Mouse (Mus musculus) midbrain, embryonic 12.5 days (tissue): ENCODE data around the gene Prune2. TPM values are rescaled to one million over a fixed set of nuclear protein-coding genes. Genes with fewer than 3 reads are reported as not detected.

Source experiments
- ATAC-seq: fragments of 200-750 bp; cut with Nextera tagmentation; 2 replicates; pipeline ENCODE4 v1.8.0; 2017; ENCODE audit warnings: low read depth, moderate TSS enrichment, moderate library complexity; ENCODE audit not compliant: low FRiP score
- H3K27ac ChIP-seq: fragments of 300-500 bp; sonication (generic); replicated peaks from 2 replicates; pipeline ENCODE4 v1.5.1; 2016; ENCODE audit warnings: mild to moderate bottlenecking
- H3K27me3 ChIP-seq: fragments of 300-500 bp; sonication (generic); 2 replicates; pipeline ENCODE4 v1.6.1; 2016; ENCODE audit warnings: mild to moderate bottlenecking
- H3K36me3 ChIP-seq: fragments of 300-500 bp; sonication (generic); 2 replicates; pipeline ENCODE4 v1.6.1; 2016
- H3K4me1 ChIP-seq: fragments of 300-500 bp; sonication (generic); 2 replicates; pipeline ENCODE4 v1.6.1; 2016
- H3K4me2 ChIP-seq: fragments of 300-500 bp; sonication (generic); replicated peaks from 2 replicates; pipeline ENCODE4 v1.6.1; 2016; ENCODE audit warnings: mild to moderate bottlenecking, moderate library complexity
- H3K4me3 ChIP-seq: fragments of 300-500 bp; sonication (generic); 2 replicates; pipeline ENCODE4 v1.5.1; 2016; ENCODE audit warnings: mild to moderate bottlenecking
- H3K9ac ChIP-seq: fragments of 300-500 bp; sonication (generic); replicated peaks from 2 replicates; pipeline ENCODE4 v1.6.1; 2016; ENCODE audit warnings: mild to moderate bottlenecking, moderate library complexity
- H3K9me3 ChIP-seq: fragments of 300-500 bp; sonication (generic); 2 replicates; pipeline ENCODE4 v1.6.1; 2016; ENCODE audit warnings: mild to moderate bottlenecking
- WGBS: fragments of 180-500 bp; shearing (Covaris S2); methylation state at CpG from one replicate; pipeline ENCODE4 v1.1.7; 2016; 5-methylcytosine and 5-hydroxymethylcytosine counted together
- polyA plus RNA-seq: library from polyadenylated mRNA; unstranded; fragments of >200 nt; fragmentation: Nextera tagmentation; extraction: Ambion mirVana; gene quantifications from 2 replicates; pipeline ENCODE4 v1.2.1, GENCODE M21; 2016

Prune2 gene
- polyA plus RNA-seq, 1 experiment from 2014 or later, result 2.3 TPM

DNA sequence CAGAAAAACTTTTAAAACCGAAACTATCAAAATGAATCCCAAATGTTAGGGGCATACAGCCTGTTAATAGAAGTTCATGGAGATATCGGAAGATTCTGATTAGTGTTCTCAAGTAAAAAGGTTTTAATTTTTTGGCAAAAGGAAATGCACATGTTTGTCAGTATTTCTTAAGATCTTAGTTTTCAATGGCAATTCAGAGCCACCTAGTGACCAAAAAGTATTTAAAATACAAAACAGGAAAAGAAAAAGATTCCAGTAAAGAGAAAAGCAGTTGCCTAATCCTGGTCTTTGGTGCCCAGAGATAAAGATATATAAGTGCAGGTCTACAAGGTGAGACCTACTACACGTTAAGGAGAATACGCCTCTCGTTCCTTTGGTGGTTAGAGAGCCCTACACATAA, 115.3 kb downstream of the Prune2 start:
- Histone ChIP-seq H3K36me3 (no peaks in the 10 kb centered on the region), H3K4me1 (no peaks in the 10 kb centered on the region), H3K27me3 (no peaks in the 10 kb centered on the region), H3K27ac (no peak overlapping the region), H3K9ac (no peak overlapping the region), H3K9me3 (no peaks in the 10 kb centered on the region), H3K4me3 (no peak overlapping the region), H3K4me2 (no peak overlapping the region)
- ATAC-seq, result no peak
- WGBS, result 91% methylated on average over 5 of the region's 5 CpGs

- Histone ChIP-seq H3K4me3 (no peak overlapping the region), H3K4me1 (no peaks in the 10 kb centered on the region), H3K36me3 (no peaks in the 10 kb centered on the region), H3K27ac (no peak overlapping the region), H3K4me2 (no peak overlapping the region), H3K9ac (no peak overlapping the region), H3K9me3 (no peaks in the 10 kb centered on the region), H3K27me3 (no peaks in the 10 kb centered on the region)
- WGBS, result 82% methylated on average over 1 of the region's 1 CpGs
- no peak for ATAC-seq
These were observed 116.3 kb downstream of the Prune2 start for GRCm38 (mm10) chr19:17072245-17072644.

- Histone ChIP-seq H3K27me3 (no peaks in the 10 kb centered on the region), H3K9me3 (no peaks in the 10 kb centered on the region), H3K4me1 (peaks cover 5% of the 10 kb centered on the region; the same call in 1 of the 2 replicates), H3K9ac (no peak overlapping the region), H3K27ac (no peak overlapping the region), H3K36me3 (no peaks in the 10 kb centered on the region), H3K4me3 (no peak overlapping the region), H3K4me2 (no peak overlapping the region)
- peak; percentile 58 for ATAC-seq
- WGBS, result 56% methylated on average over 8 of the region's 8 CpGs
These were observed 122.9 kb downstream of the Prune2 start for GRCm38 (mm10) chr19:17078643-17079316.

DNA sequence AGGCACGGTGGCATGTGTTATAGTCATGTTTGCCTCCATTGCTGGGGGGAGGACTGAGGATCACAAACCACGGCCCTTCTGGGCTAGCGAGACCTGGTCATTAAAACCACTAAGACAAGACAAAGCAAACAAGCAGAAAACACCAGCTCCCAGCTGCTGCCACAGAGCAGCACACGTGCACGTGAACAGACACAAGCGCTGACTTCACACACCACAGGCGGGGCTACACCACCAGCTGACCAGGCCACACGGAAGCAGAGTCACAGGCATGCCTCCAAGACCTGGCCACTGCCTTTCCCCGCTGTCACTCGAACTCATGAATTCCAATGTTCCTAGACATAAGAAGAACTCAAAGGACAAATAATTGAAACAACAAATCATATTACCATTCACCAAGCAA, 125.5 kb downstream of the Prune2 start:
- no peak for ATAC-seq
- H3K4me2 ChIP-seq, result no peak overlapping the region
- H3K27me3 ChIP-seq, result no peaks in the 10 kb centered on the region
- no peak overlapping the region for H3K9ac ChIP-seq
- no peaks in the 10 kb centered on the region for H3K36me3 ChIP-seq
- H3K4me3 ChIP-seq, result no peak overlapping the region
- no peaks in the 10 kb centered on the region for H3K9me3 ChIP-seq
- H3K27ac ChIP-seq, result no peak overlapping the region
- peaks cover 5% of the 10 kb centered on the region; the same call in 1 of the 2 replicates for H3K4me1 ChIP-seq
- WGBS, result 84% methylated on average over 10 of the region's 10 CpGs

- no peak for ATAC-seq
These were observed 138.1 kb downstream of the Prune2 start for GRCm38 (mm10) chr19:17094067-17094466.

DNA sequence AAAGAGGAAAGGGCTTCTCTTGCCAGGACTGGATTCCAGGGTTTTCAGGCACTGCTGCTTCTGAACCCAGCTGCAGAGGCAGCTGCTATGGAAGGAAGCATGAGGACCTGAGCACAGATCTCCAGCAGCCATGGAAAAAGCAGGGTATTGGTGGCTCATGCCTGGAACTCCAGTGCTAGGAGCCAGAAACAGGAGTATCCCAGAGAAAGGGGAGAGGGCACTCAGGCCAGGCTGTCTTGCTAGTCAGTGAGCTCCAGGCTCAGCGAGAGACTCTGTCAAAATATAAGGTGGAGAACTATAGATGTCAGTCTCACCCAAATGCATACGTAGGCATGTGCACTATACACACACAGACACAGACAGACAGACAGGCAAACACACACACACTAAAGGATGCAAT, 140.4 kb downstream of the Prune2 start:
- Histone ChIP-seq H3K9ac (no peak overlapping the region), H3K36me3 (no peaks in the 10 kb centered on the region), H3K4me1 (peaks cover 4% of the 10 kb centered on the region; the same call in 1 of the 2 replicates), H3K4me2 (no peak overlapping the region), H3K27me3 (no peaks in the 10 kb centered on the region), H3K4me3 (no peak overlapping the region), H3K9me3 (no peaks in the 10 kb centered on the region), H3K27ac (no peak overlapping the region)
- 84% methylated on average over 2 of the region's 2 CpGs for WGBS
- no peak for ATAC-seq

More at GRCm38 (mm10) chr19:17094067-17094466, 138.1 kb downstream of the Prune2 start:
- Histone ChIP-seq H3K27me3 (no peaks in the 10 kb centered on the region), H3K4me1 (peaks cover 4% of the 10 kb centered on the region; the same call in 1 of the 2 replicates), H3K4me2 (no peak overlapping the region), H3K9ac (no peak overlapping the region), H3K36me3 (no peaks in the 10 kb centered on the region), H3K9me3 (no peaks in the 10 kb centered on the region), H3K27ac (no peak overlapping the region), H3K4me3 (no peak overlapping the region)
- WGBS, result 31% methylated on average over 8 of the region's 8 CpGs

GRCm38 (mm10) chr19:17097210-17097609, 141.3 kb downstream of the Prune2 start:
- 81% methylated on average over 6 of the region's 6 CpGs for WGBS

DNA sequence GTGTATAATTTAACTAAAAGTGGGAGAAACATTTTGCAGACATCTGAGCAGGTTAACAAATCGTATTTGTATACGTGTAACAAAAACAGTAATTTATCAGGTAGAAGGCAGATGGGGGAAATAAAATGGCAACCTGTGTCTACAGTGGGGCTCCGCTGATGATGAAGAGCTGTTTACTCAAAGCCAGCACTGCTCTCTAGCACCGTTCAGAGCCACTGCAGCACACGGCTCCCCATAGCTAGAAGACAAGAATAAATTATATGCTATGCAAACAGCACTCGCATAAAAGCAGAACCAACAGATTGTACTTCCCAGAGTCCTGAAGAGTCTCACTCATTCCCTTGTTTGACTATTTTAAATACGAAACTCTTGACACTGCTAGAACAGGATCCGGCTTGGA, 152.9 kb downstream of the Prune2 start:
- no peaks in the 10 kb centered on the region for H3K27me3 ChIP-seq
- H3K9me3 ChIP-seq, result no peaks in the 10 kb centered on the region
- 78% methylated on average over 8 of the region's 8 CpGs for whole genome bisulfite sequencing
- no peak overlapping the region for H3K4me3 ChIP-seq
- H3K27ac ChIP-seq, result no peak overlapping the region
- no peak for ATAC-seq
- H3K4me2 ChIP-seq, result no peak overlapping the region
- H3K9ac ChIP-seq, result no peak overlapping the region
- H3K36me3 ChIP-seq, result no peaks in the 10 kb centered on the region
- no peaks in the 10 kb centered on the region for H3K4me1 ChIP-seq

More at GRCm38 (mm10) chr19:17097210-17097609, 141.3 kb downstream of the Prune2 start:
- Histone ChIP-seq H3K9me3 (no peaks in the 10 kb centered on the region), H3K4me2 (no peak overlapping the region), H3K27me3 (no peaks in the 10 kb centered on the region), H3K36me3 (no peaks in the 10 kb centered on the region), H3K9ac (no peak overlapping the region), H3K27ac (no peak overlapping the region), H3K4me3 (no peak overlapping the region), H3K4me1 (peaks cover 4% of the 10 kb centered on the region; the same call in 1 of the 2 replicates)
- no peak for ATAC-seq

- Histone ChIP-seq H3K9me3 (no peaks in the 10 kb centered on the region), H3K4me2 (no peak overlapping the region), H3K27ac (no peak overlapping the region), H3K9ac (no peak overlapping the region), H3K27me3 (0 out of 2 replicates have a peak, but pooled peaks cover 5% of the 10 kb centered on the region), H3K4me1 (no peaks in the 10 kb centered on the region), H3K36me3 (no peaks in the 10 kb centered on the region), H3K4me3 (no peak overlapping the region)
- 70% methylated on average over 12 of the region's 12 CpGs for WGBS
- 0 out of 2 replicates have a peak, but pooled peaks have one; percentile 56 for ATAC-seq
These were observed 168.3 kb downstream of the Prune2 start for GRCm38 (mm10) chr19:17124034-17124735.

DNA sequence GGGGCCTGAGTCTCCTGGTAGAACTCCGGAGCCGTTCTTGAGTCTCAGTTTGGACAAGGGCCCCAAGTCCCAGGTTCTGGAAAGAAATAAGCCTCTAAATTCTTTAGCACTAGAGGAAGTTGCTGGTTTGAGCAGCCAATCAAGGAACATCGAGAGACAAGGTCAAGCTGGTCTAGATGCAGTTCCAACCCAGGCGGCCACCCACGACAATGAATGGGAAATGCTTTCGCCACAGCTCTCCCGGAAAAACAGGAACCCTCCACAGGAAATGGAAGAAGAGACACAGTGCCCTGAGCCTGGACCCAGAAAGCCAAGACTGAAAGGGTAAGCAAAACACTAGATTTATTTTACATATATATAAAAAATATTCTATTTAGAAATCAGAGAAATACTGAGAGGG, 169.5 kb downstream of the Prune2 start:
- WGBS, result 90% methylated on average over 7 of the region's 7 CpGs
- no peak for ATAC-seq

GRCm38 (mm10) chr19:17130544-17130943, 174.6 kb downstream of the Prune2 start:
- Histone ChIP-seq H3K27ac (no peak overlapping the region), H3K9ac (no peak overlapping the region), H3K4me3 (no peak overlapping the region), H3K36me3 (no peaks in the 10 kb centered on the region), H3K27me3 (no peaks in the 10 kb centered on the region), H3K4me1 (no peaks in the 10 kb centered on the region), H3K4me2 (no peak overlapping the region), H3K9me3 (no peaks in the 10 kb centered on the region)
- no peak for ATAC-seq
- 89% methylated on average over 3 of the region's 3 CpGs for WGBS

More for the DNA sequence above, 169.5 kb downstream of the Prune2 start:
- Histone ChIP-seq H3K4me2 (no peak overlapping the region), H3K27me3 (0 out of 2 replicates have a peak, but pooled peaks cover 5% of the 10 kb centered on the region), H3K4me1 (no peaks in the 10 kb centered on the region), H3K36me3 (no peaks in the 10 kb centered on the region), H3K27ac (no peak overlapping the region), H3K4me3 (no peak overlapping the region), H3K9me3 (no peaks in the 10 kb centered on the region), H3K9ac (no peak overlapping the region)

DNA sequence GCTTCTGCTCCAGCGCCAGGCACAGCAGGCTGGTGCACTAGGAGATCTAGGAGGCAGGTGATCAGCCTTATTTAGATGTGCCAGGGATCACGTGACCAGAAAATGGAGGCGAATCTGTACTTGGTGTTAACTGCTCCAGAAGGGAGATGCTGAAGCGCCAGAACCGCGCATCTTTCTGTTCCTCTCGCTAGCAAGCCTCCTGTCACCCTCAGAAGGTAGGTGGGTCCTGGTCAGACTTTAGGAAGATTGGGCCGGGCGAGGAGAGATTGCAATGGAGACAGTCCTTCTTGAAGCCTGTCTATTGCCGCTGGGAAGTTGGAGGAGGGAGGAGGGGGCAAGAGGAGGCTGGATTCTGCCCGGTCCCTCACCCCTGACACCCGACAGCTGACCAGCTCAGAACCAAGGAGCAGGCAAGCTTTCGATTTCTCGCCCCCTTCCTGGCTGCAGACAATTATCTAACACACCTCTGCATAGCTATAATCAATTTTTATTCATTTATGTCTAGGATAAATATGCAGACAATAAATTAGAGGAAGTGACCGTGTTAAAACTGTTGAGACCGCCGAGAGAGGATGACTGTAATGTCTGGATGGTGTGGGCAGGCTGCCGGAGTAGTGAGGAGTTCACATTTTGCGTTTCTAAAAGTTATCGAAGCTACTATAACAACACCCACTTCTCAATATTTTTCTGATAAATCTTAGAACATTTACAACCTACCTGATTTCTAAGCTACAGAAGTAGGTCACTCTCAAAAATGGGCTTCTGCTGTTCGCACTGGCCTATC, 181.0 kb downstream of the Prune2 start:
- no peaks in the 10 kb centered on the region for H3K4me1 ChIP-seq
- 12% methylated on average over 21 of the region's 21 CpGs for WGBS

More for the DNA sequence above, 181.0 kb downstream of the Prune2 start:
- Histone ChIP-seq H3K9ac (peak overlapping the region; percentile 55), H3K4me2 (peak overlapping the region; percentile 63), H3K27me3 (0 out of 2 replicates have a peak, but pooled peaks cover 2% of the 10 kb centered on the region), H3K9me3 (no peaks in the 10 kb centered on the region), H3K4me3 (peak overlapping the region; percentile 48), H3K36me3 (no peaks in the 10 kb centered on the region), H3K27ac (no peak overlapping the region)
- ATAC-seq, result peak; percentile 91
